ENCODE assay signal across 11 mouse cellular contexts in genomic region chr11:61659011-61659858, GRCm38 (mm10). TPM values are rescaled to one million over a fixed set of nuclear protein-coding genes. Genes with fewer than 3 reads are reported as not detected.
DNase-seq lines count a peak whose midpoint lies in the region; ATAC-seq lines count a peak whose summit lies in the region.
"Had no signal": no experiment of that assay in that cellular context is flagged by ENCODE, and none has a peak within 500 bp of the region (broad histone marks: within the 10 kb centered on the region; RNA-seq: fewer than 3 reads in every experiment).

No protein-coding gene starts in this region.

- H3K36me3 ChIP-seq in kidney, embryonic 14.5 days (ENCODE audit: control insufficient read depth, insufficient read depth, low read length) = no peaks in the 10 kb centered on the region
- no peaks in the 10 kb centered on the region for H3K36me3 ChIP-seq in limb, embryonic 10.5 days

- H3K4me1 ChIP-seq in kidney, embryonic 14.5 days (ENCODE audit: control insufficient read depth, insufficient read depth, low read length) = no peaks in the 10 kb centered on the region
- peaks cover 9% of the 10 kb centered on the region for H3K4me1 ChIP-seq in limb, embryonic 10.5 days

- no peaks in the 10 kb centered on the region for H3K9me3 ChIP-seq in kidney, embryonic 14.5 days (ENCODE audit: control insufficient read depth, low read length)
- H3K9me3 ChIP-seq in limb, embryonic 10.5 days (replicated peaks) = no peaks in the 10 kb centered on the region

- no peak for ATAC-seq in kidney, embryonic 14.5 days (ENCODE audit: low FRiP score, low TSS enrichment)
- no peak for ATAC-seq in erythroid progenitor cell, adult 5-6 weeks (replicated peaks; ENCODE audit: low FRiP score, poor library complexity, severe bottlenecking)

- H3K4me2 ChIP-seq in kidney, embryonic 14.5 days (replicated peaks; ENCODE audit: low read depth, low read length) = no peak overlapping the region

- H3K9ac ChIP-seq in kidney, embryonic 14.5 days (ENCODE audit: low read depth, low read length) = no peak overlapping the region

- no peak overlapping the region for H3K27ac ChIP-seq in kidney, embryonic 14.5 days (ENCODE audit: low read depth, low read length)
- H3K27ac ChIP-seq in limb, embryonic 10.5 days = peak overlapping the region; percentile 42

- H3K27me3 ChIP-seq in kidney, embryonic 14.5 days (ENCODE audit: control insufficient read depth, insufficient read depth, low read length) = no peaks in the 10 kb centered on the region
- H3K27me3 ChIP-seq in limb, embryonic 10.5 days (ENCODE audit: low read depth, poor library complexity, severe bottlenecking) = no peaks in the 10 kb centered on the region

- DNase-seq in kidney, adult 11 months = peak; percentile 29
- DNase-seq in right cerebral cortex, adult 18-20 months = peak; percentile 41
- DNase-seq in right cerebral cortex, postnatal 14 days = no peak
- peak; percentile 82 for DNase-seq in cerebellum, adult 9-11 months
- no peak for DNase-seq in limb, embryonic 10.5 days (ENCODE audit: low spot score)
- DNase-seq in urinary bladder, postnatal 36 days (ENCODE audit: low spot score in 2 of 2) = no peak
- DNase-seq: lung, adult 18-20 months had no signal

- WGBS in kidney, embryonic 14.5 days = 79% methylated on average over 4 of the region's 4 CpGs
- 79% methylated on average over 4 of the region's 4 CpGs for WGBS in limb, embryonic 10.5 days

- H3K4me3 ChIP-seq in kidney, embryonic 14.5 days (ENCODE audit: low read length) = no peak overlapping the region
- no peak overlapping the region for H3K4me3 ChIP-seq in limb, embryonic 10.5 days
- H3K4me3 ChIP-seq: erythroblast, embryonic 14.5 days; myocyte had no signal

RNA-seq across cellular contexts. Expression of gene Grap, which starts 6.2 kb away (rescaled TPM):
- 7.5 and 8.6 TPM in 2 replicates for polyA plus RNA-seq in kidney, embryonic 14.5 days (2014; fragmentation: Nextera tagmentation; extraction: Ambion mirVana)
- polyA plus RNA-seq in limb, embryonic 10.5 days (2016; fragmentation: Nextera tagmentation; extraction: Ambion mirVana) = 6.9 and 7.1 TPM in 2 replicates
- 1.4 and 9.2 TPM in 2 replicates for total RNA-seq in erythroid progenitor cell, adult 5-6 weeks (2015; ENCODE audit: low replicate concordance)
- total RNA-seq in erythroid progenitor cell, adult 5-6 weeks (2017; ENCODE audit: low replicate concordance) = 0.51 and 1.4 TPM in 2 replicates

RNA-seq across cellular contexts. Expression of gene Fam83g, which starts 24.7 kb away (rescaled TPM):
- 1.8 and 1.9 TPM in 2 replicates for polyA plus RNA-seq in kidney, embryonic 14.5 days (2014; fragmentation: Nextera tagmentation; extraction: Ambion mirVana)
- 2.2 and 2.4 TPM in 2 replicates for polyA plus RNA-seq in limb, embryonic 10.5 days (2016; fragmentation: Nextera tagmentation; extraction: Ambion mirVana)
- not detected in 2 replicates for total RNA-seq in erythroid progenitor cell, adult 5-6 weeks (2015; ENCODE audit: low replicate concordance)
- 0.64 TPM in 1 of 2 replicates, not detected in the other for total RNA-seq in erythroid progenitor cell, adult 5-6 weeks (2017; ENCODE audit: low replicate concordance)
- polyA plus RNA-seq: myocyte had no signal

Comparison
In these comparisons a context has a peak if more than half of its experiments do, and no peak if none do; other contexts are left out.
1. DNase-seq: peak in kidney, adult 11 months (single experiment), right cerebral cortex, adult 18-20 months (single experiment) and cerebellum, adult 9-11 months (single experiment); none in right cerebral cortex, postnatal 14 days (single experiment), limb, embryonic 10.5 days (single experiment) and urinary bladder, postnatal 36 days (0 of 2).